Mouse (Mus musculus): ENCODE measurements around the gene Lgalsl.

Lgalsl gene

DNA sequence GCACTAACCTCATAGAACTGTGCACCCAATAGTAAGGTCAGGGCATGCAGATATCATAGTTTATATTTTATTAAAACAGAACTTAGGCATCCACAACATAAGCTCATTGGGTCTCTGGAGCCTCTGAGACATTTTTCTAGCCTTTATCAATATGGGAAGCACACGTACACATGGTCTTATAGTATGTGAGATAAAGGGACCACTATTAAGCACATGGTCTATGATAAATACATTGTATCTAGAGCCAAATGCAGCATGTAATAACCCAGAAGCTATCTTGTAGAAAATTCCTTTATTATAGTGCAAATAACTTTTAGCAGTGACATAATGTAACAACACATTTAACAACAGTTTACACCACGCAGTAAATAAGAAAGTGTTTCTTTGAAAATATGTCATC is 7.6 kb downstream of the Lgalsl start:
- DNase-seq: no peak

- no peak for DNase-seq
These were observed 9.5 kb downstream of the Lgalsl start for GRCm38 (mm10) chr11:20821351-20821750.

- DNase-seq: no peak
These were observed 16.8 kb downstream of the Lgalsl start for GRCm38 (mm10) chr11:20813901-20814523.

DNA sequence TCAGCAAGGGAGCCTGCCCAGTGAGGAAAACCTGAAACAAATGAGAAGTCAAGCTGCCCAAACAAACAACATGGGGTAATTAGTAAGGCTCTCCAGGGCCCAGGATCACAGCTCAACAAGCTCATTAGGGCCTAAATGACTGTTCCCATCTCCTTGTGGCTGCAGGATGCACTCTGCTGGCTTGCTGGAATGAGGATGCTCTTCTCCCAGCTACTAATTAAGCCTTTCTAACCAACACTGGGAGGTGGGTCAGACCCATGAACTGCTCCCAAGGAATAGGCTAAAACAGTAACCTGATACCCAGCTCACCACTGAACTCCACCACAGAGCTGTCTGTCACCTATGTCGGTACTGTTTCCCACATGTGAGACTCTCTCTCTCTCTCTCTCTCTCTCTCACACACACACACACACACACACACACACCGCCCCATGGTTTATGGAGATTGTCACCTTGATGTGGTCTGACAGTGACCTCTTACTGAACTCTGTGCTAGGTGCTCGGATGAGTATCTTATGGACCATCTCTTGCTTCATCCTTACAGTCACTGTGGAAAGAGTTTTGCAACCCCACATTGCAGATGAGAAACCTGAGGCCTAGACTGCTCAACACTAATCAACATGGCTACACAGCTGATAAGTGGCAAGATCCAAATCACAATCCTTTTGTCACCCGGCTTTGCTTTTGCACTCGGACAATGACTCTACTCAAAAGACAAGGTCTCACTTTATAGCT is 18.5 kb downstream of the Lgalsl start:
- DNase-seq: no peak

GRCm38 (mm10) chr11:20806659-20807058 is 24.2 kb downstream of the Lgalsl start:
- no peak for DNase-seq

DNA sequence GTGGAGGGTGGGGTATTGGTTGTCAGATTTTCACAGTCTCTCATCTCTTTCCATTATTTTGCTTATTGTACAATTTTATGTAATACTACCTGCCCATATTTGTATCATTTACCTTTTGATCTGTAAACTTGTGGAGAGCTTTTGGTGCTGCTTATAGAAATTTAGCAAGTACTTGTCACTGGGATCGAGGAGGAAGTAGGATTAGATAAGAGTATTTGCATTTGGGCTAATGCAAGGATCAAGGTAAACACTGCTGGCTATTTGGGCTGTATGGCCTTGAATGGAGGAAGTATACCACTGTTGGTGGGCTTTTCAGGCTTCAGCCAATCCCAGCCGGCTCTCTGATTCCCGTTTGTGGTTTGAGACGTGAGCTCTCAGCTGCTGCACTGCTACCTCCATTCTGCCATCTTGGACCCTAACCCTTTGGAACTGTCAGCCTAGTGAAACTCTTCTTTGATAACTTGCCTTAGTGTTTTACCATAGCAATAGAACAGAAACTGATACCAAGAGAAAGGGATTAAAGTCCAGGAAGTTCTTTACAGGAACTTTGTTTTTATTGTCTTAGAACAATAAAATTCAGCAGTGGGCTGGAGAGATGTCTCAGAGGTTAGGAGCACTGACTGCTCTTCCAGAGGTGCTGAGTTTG is 25.1 kb downstream of the Lgalsl start:
- DNase-seq: no peak

DNA sequence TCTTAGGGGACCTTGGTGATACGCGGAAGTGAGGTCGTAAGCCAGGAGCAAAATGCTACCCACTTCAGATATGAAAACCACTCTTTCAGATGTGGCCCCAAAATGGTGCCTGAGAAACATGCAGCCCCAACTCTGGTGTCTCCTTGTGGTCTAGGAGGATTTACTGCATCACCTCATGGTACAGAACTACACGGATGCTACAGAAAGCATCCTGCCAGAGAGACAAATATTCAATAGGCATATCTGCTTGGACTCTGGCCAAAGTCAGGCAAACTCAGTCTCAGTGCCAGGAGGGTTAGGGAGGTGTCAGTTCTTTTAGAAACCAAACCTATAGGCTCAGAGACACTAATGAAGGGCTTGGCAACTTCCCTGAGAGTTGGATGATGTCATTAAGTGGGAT is 26.4 kb downstream of the Lgalsl start:
- no peak for DNase-seq

DNA sequence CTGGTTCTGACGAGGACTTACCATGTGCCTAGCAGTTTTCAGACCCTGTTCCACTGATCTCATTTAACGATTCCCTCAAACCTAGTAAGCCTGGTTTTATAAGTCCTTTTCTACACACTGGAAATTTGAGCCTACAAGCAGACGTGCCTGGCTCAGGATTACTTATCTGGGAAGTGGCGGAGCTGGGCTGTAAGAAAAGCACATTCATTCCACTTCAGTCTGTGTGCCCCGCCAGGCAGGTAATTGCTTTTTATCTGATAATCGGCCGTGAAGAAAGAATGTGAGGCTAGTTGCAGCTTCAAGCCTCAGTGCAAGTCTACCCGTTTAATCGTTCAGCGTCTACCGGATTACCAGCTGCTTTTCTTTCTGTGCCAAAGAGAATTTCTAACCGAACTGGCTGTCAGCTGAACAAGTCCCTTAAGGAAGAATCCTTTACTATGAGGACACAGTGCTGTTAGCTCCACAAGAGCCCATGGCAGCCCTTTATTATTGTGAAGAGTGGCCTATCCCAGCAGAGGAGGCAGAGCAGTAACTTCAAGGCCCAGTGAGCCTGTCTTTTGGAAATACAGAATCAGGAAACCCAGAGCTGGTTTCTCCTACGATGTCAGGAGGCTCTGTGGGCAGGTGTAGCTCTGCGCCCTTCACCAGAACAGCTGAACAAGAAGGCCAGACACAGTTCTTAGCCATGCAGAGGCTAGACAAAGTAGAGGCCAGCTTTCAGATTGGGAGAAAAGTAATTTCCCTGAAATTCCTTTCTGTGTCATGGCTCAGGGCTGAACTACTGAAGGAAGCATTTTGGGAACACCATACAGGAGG is 30.4 kb downstream of the Lgalsl start:
- peak; percentile 10 for DNase-seq

DNA sequence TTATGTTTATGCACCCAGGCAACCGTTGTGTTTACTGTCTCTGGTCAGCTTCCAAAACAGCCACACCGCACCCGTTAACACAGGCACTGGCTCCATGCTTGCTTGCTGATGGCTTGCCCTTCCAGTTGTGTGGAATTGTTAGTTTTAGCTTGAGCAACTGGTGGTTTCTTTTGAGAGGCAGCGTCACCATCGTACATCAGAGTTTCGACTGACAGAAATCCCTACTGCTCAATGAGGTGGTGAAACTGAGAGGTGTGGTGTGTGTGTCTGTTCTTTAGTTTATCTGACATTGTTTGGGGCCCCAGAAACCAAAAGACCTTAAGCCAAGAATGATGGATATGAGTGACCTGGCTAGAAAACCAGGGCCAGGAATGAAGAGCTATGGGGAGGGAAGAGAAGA is 33.0 kb downstream of the Lgalsl start:
- no peak for DNase-seq

- DNase-seq: no peak
These were observed 35.4 kb downstream of the Lgalsl start for GRCm38 (mm10) chr11:20795466-20795865.

- DNase-seq: no peak
These were observed 36.0 kb downstream of the Lgalsl start for GRCm38 (mm10) chr11:20794913-20795254.

DNA sequence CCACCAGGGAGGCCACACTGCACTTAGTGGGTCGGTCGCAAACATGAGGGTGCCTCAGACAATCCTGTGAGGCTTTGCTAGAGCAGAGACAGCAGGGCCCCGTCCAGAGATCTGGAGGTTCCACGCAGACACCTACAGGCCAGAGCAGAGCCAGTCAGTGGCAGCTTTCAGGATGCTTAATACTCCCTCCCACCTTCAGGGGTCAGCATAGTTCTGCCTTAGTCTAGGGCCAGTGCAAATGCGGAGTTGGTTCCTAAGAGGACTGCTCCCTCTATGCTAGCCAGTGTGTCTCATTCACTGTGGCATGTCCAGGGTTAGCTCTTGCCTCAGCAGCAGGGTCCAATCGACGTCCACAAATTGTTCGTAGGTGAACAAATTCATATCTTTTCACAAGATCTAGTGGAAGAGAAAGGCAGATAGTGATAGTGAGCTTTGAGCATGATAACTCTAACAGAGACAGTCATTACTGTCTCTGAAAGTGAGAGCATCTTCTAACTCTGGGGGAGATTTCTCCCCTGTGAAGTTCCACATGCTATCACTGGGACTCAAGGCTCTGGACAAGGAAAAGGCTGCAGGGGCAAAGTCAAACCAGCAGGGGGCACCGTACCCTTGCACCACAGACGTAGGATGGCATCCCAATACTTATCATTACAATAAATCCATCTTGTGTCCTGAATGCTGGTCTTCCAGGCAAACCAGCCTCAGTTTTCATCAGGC is 36.5 kb downstream of the Lgalsl start:
- peak; percentile 93 for DNase-seq

DNA sequence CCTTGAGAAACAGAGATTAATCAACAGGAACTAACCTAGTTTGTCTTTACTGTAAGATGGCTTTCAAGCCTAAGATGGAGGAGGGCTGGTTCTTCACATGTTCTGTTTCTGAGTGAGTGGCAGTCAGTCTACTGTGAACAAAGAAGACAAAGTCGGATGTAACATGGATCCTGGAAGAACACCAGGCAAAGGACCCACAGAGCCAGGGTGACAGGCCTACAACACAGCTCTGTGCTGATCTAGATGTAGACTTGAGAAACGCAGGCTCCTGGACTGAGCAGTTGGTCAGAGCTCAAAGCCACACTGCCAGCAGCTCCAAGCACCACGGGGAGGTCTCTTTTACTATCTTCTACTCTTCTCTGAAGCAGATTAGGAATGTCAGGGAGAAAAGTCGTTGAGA is 37.2 kb downstream of the Lgalsl start:
- DNase-seq: no peak

DNA sequence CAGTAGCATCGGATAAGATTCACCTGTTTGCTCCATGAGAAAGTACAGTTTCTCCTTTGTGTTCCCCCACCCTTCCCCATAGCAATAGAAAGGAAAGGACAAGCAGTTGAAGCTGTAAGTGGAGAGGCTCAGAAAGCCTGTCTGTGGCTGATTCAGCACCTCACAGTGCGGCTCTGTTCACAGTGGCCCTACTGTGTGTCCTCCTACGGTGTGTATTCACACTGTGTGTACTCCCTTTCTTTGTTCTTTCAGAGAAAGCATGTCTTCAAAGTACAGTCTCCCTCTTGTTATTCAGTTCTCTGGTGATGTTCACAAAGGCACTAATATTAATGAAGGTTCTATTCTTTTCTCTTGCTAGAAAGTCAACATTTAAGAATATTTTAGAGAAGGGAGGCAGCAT is 38.2 kb downstream of the Lgalsl start:
- no peak for DNase-seq

DNA sequence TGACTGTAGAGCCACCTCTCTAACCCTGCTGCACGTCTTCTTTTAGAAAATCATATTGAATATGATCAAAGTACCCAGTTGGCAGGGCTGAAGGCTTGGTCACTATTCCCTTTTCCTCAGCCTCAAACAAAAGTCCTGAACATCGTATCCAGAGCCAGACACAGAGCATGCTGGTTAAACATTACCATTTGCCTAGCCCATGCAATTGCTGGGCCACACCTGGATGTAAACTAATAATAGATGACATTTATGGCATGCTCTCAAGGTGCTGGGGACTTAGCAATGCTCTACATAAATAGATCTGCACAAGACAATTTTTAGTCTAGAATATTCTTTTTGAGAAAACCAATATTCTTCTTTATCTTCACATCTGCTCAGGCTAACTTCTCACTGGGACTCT is 39.5 kb downstream of the Lgalsl start:
- DNase-seq: no peak

DNA sequence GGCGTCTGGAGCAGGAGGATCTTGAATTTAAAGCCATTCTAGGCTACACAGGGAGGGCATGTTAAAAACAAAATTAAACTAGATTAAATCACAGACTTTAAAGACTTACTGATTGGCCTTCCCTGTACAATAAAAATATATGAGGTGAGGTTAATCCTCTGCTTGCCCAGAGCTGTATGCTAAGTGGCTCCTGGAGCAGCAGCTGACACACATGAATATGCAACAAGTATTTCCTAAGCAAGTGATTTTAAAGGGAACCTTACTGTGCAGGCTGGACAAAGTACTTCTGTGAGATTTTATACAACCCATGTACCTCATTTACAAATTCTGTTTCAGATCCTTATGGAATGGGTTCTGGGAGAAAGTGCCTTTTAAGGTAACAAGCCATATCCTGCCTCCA is 41.8 kb downstream of the Lgalsl start:
- DNase-seq: no peak

- no peak for DNase-seq
These were observed 42.8 kb downstream of the Lgalsl start for GRCm38 (mm10) chr11:20788070-20788469.

DNA sequence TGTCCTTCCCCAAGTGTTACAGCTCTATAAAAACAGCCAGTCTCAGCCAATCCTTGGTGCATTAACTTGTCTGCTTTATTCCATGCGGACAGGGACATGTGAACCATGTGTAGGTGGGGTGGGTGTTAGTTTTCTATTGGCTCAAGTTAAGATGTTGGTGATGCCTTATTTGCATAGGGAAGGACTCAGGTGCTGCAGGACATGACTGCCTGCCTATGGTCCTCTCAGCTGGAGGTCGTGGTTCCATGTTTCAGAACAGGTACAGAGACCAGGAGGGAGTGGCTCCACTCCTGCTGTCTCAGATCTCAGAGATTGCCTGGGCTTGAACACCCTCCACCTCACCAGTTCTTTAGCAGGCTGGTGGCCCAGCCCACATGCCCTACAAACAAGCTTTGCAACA is 44.7 kb downstream of the Lgalsl start:
- no peak for DNase-seq

GRCm38 (mm10) chr11:20785186-20785585 is 45.7 kb downstream of the Lgalsl start:
- no peak for DNase-seq

DNA sequence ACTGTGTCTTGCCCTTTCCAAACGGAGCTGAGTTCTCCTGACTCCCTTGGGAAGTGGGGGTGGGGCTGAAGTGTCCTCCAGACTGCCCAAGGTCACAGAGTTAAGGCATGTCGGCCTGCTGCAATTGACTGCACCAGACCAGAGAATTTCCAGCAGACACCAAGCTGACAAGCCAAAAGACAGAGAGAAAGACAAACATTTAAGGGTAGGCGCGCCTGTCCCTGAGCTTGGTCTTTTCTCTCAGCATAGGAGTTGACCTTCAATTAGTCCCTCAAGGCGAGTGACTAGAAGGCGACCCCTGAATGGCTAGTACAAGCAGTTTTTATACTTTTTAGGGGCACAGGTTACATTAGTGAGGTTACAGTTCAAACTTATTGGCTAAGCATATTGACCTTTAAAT is 46.1 kb downstream of the Lgalsl start:
- no peak for DNase-seq

DNA sequence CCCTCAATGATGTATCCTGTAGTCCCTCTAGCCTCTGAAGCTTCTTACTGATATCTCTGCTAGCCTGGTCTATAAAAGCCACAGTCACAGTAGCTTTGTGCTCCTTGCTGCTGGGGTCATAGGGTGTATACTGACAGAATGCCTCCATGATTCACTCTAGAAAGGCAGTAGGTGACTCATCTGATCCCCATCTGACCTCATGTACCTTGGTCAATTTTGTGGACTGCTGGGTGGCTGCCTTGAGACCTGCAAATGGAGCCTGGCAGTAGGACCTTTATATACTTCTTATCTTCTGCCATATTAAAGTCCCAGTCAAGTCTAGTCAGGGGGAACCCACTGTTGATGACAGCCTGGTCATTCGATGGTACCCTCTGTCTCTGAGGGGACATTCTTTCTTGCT is 47.4 kb downstream of the Lgalsl start:
- DNase-seq: no peak

DNA sequence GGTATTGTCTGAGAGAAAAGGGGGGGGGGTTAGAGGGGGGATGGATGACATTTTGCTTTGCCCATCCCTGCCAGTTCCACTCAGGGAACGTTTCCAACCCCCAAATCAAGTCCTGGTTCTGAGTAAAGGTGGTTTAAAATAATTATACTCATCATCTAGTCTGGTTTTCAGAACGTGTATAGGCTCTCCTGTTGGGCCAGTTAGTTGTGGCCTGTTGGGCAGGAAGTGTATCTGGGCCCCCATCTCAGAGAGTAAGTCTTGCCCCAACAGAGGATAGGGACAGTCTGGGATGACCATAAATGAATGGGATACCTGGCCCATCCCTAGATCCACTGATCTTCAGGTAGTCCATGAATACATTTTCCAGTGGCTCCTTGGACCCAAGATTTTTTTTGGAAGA is 48.2 kb downstream of the Lgalsl start:
- no peak for DNase-seq

DNA sequence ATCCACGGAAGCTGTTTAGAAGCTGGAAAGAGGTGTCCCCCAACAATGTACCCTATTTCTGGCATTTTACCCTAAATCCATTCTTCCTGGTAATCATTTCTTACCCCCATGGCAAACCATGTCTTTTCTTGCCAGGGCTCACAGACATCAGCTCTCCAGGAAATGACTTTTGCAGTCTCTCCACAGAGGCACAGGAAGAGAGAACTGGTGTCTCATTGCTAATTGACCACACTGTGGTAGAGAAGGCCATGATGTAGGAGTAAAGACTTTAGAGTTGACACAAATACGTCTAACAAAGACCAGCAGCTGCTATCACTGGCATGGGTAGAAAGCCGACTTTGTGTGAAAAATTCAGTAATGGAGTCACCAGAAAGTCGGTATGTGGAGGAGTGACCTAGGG is 50.5 kb downstream of the Lgalsl start:
- no peak for DNase-seq
